Mouse (Mus musculus) adrenal gland, adult 18-20 months (tissue): ENCODE data around the gene Med8. TPM values are rescaled to one million over a fixed set of nuclear protein-coding genes. Genes with fewer than 3 reads are reported as not detected.

Experiments
- DNase-seq, 2 experiments: peaks; one replicate each; pipeline ENCODE4 v3.0.0; 2021 to 2022; ENCODE audit warnings: low spot score in 2 of 2
- long read RNA-seq, 2 experiments: library from polyadenylated mRNA; stranded (forward); transcript quantifications; one replicate each; pipeline ENCODE4 v2.0.0; 2021
- total RNA-seq, 2 experiments: library from RNA; stranded (reverse); gene quantifications; 1 replicate in 1 of 2; 2 replicates in 1 of 2; pipeline ENCODE4 v1.2.3; 2021

Gene Med8
- total RNA-seq = 10 to 100 TPM; 62.3 to 68.5 TPM
- long read RNA-seq, experiment 1, transcript Med8-201 (7 exons, 1,145 nt) = major isoform, 13 of 18 reads
- long read RNA-seq, experiment 1, partial matches to known transcripts = 1 of 18 reads
- long read RNA-seq, experiment 1, other reads (novel, unspliced or antisense) = 2 of 18 reads
- long read RNA-seq, experiment 2, transcript Med8-201 (7 exons, 1,145 nt) = major isoform, 41 of 69 reads
- long read RNA-seq, experiment 2, partial matches to known transcripts = 11 of 69 reads
- long read RNA-seq, experiment 2, other reads (novel, unspliced or antisense) = 12 of 69 reads

DNA sequence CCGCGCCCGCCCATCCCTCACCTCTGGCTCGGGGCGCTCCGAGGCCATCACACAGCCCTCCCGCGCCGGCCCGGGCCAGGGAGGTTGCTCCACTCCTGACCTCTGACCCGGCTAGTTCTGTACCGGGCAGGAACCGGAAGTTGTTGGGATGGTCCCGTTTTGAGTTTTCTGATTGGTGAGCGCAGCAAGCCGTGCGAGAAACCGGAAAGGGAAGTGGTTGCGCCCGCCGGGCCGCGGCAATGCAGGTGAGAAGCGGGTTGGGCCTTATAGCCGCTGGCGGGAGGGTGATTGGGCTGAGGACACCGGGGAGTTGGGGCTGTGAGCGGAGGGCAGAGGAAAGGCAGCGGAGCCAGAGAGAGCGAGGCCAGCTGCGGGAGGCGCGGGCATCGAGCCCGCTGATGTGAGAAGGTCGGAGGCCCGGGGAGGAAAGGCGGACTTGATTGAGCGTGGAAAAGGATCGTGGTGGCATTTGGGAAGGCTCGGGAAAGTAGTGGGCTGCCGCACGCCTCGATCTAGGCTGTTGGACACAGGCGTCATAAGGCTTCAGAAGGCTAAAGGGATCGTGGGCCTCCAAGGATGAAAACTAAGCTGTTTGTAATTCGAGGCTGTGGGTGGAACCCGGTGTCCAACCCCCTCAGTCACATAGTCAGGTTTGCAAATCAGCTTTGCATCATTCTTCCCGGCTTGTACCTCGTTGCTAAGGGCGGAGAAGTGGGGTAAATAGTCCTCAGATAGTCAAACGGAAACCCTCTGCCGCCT, at the start of gene Med8, which contains the start of gene Szt2:
Gene Med8 (plus strand): TSS at position 196 of the 759 bp plus-strand sequence.
Gene Szt2 (minus strand): TSS at position 132 of the 759 bp plus-strand sequence.
- peak; percentile 82 to 86 for DNase-seq

DNA sequence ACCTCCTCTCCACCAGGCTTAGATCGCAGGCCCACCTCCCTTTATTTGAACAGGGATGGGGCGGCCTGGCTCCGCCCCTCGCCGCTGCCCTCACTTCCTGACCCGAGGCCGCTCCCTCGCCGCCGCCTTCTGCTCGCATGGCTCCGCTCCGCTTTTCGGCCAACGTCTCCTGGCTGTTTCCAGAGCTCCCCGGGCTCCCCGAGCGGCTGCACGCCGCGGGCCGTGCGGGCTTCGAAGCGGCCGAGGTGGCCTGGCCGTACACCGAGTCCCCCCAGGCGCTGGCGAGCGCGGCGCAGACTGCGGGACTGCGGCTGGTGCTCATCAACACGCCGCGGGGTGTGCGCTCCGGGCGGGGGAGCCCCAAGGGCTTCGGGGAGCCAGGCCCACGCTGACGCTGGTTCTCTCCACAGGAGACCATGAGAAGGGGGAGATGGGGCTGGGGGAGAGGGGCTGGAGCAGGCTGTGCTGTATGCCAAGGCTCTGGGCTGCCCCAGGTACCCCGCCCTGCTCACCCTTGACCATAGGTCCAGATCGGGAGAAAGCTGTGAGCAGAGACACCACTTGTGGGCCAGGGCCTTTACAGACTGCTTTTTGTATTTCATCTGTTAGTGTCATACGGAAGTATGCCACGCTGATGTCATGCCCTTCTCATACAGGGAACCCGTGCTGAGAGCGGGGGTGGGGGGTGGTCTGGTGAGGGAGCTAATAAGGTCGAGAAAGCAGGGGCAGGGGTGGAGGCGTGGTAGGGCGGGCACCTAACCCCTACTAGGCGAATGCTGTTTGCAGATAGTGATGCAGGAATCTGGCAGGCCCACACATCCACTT, 49.0 kb upstream of the Med8 start:
- DNase-seq = peak; percentile 75 to 77

DNA sequence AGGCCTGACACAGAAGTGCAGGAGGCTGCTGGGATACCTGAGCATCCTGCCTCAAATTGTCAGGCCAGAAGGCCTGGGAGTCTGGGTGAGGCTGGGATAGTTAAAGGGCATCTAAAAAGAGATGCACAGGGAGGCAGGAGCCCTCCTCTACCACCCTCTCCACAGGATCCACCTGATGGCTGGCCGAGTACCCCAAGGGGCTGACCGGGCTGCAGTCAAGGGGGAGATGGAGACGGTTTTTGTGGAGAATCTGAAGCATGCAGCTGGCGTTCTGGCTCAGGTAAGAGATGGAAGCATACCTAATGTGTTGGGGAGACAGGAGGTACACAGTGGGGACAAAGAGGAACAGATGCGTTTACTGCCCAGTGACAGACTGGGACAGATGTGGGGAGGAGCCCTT, 47.7 kb upstream of the Med8 start:
- no peak for DNase-seq

DNA sequence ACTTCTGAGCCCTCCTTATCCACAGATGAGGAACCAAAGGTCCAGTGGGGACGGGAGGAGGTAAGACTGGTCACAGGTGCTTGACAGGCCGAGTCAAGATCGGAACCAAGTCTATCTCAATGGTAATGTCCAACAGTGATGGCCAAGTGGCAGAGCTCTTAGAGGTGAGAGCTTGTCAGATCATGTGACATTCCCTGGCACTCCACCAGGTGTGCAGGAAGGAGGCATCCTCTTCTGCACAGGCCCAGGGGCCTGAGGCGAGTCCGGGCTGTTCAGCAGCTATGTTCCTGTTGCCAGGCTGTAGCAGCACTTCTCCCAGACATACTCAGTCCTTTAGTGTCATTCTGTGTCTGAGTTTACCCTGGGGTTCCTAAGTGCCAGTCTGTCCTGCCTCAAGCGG, 46.3 kb upstream of the Med8 start:
- no peak for DNase-seq

DNA sequence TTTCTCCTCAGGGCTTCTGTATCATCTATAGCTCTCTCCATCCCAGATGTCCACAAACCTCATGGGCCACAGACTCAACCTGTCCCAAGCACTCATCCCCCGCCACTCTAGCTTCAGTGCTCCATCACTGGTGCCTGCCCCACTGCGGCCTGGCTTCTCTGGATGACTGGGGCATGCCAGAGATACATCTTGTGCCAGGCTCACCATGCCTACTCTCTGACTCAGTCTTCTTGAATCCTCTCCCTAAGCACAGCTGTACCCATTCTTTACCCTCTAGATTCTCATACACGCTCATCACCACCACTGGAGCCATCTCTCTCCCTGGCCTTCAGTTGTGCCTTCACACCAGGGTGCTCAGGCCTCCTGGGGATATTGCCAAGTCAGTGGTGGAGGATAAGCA, 45.2 kb upstream of the Med8 start:
- DNase-seq = no peak

DNA sequence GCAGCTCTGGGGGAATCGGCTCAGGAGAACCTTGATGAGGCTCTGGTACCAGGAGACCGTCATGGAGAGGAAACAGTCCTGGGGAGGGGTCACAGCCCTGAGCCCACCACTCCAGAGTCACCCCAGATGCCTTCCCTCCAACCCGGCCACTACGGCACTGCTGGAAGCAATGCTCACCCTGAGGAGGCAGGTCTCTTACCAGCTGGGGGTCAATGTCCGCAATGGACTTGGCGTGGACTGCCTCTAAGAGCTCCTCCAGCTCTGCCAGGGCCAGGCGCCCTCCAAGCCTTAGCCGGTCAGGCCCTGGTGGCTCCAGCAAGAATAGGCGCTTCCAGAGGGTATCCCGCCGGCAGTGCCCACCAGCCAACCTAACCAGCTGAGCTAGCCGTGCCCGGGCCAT, 44.5 kb upstream of the Med8 start:
- DNase-seq = no peak

DNA sequence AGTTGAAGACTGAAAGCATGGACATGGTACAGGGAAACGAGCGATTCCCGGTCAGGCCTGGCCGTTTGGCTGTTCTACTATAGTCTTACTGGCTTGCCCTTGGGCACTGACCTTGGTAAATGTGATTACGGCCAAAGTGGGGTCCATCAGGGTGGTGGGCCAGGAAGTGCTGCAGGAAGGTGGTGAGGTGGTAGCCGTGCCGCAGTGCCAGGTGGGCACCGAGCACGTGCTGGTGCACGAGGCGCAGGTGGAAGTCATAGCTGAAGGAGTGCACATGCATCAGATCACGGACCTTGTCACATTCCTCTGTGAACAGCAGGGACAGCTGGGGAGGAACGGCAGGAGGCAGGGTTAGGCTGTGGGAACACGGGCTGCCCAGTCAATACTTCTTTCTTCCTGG, 43.1 kb upstream of the Med8 start:
- DNase-seq = no peak

DNA sequence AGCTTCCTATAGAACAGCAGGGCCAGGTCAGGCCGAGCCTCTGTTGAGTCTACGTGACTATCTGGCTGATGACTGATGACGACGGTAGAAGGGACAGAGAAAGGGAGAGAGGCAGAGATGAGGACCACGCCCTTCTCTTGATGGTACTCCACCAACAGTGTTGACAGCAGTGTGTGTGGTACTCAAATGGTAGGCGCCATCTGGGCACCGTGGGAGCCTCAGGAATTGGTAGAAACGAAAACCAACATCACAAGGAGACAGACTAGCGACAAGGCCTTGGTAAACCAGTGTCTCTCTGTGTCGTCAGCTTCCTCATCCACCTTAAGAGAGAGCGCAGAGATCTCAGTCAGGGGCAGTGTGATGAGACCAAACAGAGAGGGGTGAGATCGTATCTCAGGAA, 41.6 kb upstream of the Med8 start:
- DNase-seq = no peak

DNA sequence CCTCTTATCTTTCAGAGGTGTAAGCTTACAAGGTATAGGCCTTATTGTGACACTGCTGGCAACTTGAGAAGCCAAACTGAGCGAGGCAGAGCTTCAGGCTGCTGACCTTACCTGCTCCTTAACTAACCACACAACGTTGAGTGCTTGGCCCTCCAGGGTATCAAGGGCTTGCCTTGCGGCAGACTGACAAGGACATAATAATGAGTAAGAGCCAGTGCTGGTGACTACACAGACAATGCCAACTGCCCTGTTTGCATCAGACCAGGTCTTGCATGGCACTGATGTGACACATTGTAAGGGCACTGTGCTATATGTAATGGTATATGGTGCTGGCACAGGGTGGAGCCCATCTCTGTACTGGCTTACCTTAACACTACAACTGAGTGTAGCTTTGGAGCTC, 40.5 kb upstream of the Med8 start:
- DNase-seq = no peak

DNA sequence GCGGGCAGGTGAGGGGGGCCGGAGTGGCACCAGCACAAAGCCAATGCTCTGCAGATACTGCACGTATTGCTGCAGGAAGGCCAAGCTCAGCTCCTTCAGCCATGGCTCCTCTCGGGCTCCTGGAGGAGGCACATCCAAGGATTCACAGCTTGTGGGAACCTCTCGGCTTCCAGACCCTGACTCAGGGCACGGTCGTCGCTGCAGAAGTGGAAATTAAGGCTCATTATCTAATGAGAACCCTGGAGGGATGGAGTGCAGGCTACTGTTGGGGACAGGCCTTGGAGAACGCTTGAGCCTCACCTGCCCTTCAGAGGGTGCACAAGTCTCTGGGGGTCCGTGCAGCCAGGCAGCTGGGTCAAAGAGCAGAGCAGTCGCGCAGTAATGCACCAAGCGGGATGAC, 37.3 kb upstream of the Med8 start:
- DNase-seq = no peak

DNA sequence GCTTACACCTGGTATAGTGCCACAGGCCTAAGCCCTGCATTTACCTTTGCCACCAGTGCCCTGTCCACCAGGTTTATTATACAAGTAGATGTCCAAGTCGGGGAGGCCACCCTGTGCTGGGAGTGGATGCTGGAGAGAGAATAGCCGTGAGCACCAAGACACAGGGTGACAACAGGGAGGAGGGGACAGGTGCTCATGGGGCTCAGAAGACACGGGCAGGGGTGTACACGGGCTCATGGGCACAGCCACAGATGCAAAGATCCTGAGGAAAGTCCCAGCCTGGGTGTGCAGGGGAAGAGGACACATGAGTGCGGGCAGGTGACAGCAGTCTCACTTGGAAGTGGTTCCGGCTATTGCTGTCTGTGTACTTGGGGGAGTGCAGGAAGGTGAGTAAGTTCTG, 33.1 kb upstream of the Med8 start:
- no peak for DNase-seq

DNA sequence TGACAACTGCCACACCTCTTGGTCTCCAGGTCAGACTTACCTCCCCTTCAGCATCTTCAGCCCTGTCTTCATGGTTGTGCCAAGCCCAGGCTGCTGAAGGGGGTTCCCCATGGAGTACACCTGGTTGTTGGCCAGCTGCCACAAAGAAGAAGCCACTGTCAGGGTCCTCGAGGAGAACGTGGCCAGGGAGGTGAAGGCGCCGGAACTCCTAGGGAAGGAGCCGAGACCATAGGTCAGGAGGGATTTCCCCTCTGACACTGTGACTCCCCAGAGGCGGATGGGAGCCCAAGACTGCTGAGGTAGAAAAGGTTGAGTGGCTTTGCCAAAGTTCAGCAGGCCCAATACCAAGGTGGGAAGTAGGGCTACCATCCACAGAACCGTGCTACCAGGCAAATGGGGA, 25.9 kb upstream of the Med8 start:
- no peak for DNase-seq

DNA sequence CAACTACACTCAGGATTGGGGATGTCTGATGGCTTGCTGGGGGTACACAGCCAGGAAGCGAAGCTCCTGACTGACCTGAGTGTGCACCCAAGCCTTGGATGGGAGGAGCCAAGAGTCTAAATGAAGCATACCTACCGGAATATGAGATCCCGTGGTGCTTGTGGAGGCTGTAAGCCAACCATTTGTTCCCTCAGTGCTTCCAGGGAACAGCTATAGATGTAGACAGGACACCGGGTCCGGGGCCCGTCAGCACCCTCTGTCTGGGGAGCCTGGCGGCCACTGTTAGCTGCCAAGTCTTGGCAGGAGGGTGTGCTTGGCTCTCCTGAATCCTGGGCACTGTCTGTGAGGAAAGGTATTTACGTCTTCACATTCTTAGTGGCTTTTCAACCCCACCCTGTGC, 21.8 kb upstream of the Med8 start:
- DNase-seq = no peak

DNA sequence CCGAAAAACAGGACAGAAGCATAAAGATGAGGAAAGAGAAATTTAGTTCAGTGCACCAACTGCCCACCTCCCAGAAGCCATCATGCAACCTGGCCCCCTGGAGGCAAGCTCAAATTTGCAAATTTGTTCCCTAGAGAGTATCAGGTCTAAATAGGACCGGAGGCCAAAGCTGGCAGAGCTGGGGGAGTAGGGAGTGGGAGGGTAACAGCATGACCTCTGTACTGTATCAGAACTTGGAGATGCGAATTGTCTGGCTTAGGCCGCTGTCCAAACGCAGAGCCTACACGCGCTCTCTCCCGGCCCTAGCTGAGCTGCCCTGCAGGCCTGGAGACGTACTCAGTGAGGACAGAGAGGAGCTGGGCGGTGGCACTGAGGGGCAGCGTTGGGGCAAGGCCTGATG, 19.0 kb upstream of the Med8 start:
- no peak for DNase-seq

DNA sequence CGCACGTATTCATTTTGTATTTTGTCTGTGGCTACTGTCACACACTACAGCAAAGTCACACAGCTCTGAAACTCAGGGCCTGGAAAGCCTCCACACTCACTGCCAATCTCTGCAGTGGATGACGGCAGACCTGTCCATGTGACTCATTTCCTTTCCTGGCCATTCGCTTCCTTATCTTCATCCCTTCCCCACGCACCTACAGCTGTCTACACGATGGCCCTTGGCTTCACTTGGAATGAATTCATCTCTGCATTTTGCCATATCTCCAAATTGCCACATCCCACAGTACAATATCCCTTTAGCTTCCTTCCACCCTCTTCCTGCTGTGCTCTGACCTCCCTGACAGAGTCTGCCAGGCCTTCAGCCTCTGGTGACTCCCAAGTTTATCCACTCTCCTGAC, 14.6 kb upstream of the Med8 start:
- no peak for DNase-seq

DNA sequence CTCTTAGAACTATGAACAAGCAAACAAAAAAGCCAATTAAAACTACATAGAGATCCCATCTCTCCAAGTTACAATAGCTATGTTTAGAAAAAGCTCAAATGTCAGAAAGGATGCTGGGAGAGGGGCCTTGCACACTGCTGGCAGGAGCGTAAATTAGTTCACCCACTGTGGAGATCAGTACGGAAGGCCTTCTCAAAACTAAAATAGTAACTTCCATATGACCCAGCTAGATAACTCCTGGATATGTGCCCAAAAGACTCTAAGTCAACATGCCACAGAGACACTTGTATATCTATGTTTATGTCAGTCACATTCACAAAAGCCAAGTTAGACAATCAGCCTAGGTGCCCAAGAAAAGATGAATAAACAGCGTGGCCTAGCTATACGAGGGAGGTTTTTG, 13.8 kb upstream of the Med8 start:
- DNase-seq = no peak

DNA sequence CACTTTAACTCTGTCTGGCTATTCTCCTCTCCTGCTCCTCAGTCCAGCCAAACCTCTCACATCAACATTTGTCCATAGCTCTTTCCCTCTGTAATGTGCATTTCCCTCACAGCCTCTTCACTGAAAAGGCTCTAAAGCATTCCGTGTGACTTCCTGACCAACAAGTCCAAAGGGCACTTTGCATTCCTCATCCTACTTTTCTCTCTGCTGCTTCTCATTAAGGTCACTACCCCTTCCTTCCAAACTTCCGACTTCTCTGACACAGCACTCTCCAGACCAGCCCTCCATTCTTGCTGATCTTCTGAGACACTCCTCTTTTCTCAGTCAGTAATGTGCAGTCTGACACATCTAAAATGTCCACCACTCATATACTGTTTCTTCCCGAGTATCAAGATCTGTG, 12.7 kb upstream of the Med8 start:
- DNase-seq = no peak

DNA sequence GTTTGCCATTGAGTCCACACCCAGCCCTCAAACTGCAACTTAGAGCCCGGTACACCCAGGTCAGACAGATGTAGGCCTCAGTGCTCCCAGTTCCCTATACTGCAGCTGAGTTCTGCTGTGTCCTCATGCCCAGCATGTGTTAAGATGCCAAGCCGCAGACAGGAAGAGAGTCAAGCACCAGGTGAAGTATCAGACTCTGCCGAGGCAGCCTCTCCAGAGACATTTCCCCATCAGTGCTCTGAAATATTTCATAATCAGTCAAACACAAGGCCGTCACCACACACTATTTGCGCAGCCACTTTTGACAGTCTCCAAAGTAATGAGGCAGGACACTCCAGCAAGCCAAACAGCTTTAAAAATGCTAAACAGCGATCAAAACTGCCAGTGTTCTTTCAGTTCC, 10.7 kb upstream of the Med8 start:
- no peak for DNase-seq

DNA sequence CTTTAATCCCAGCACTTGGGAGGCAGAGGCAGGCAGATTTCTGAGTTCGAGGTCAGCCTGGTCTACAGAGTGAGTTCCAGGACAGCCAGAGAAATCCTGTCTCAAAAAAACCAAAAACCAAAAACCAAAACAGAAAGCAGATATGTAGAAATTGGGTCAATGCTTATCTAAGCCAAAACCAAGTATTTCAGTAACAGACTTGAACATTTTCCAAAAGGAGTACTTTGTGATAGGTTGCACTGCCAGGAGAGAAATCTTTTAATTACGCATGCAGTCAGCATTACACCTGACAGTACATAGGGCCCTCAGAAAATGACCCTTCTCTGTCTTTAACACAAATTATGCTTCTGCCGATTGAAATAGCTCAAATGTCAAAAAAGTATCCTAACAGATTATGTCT, 7.7 kb upstream of the Med8 start:
- DNase-seq = no peak

DNA sequence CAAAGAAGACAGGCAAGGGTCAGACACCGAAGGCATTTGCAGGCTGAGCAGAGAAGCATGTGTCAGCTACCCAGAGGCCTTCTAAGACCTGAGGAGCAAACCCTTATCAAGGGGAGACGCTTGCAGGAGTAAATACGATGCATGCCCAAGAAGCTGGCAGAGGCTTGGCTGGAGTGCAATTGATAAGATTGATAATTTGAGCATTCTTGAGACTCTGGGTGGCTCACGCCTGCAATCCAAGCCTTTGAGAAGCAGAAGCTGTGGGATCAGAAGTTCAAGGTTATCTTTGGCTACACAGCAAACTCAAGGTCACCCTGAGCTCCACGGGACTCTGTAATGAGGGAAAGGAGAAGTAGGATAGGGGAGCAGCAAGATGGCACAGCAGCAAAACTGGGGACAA, 7.2 kb upstream of the Med8 start:
- DNase-seq = peak in 1 of 2 experiments; percentile 16

DNA sequence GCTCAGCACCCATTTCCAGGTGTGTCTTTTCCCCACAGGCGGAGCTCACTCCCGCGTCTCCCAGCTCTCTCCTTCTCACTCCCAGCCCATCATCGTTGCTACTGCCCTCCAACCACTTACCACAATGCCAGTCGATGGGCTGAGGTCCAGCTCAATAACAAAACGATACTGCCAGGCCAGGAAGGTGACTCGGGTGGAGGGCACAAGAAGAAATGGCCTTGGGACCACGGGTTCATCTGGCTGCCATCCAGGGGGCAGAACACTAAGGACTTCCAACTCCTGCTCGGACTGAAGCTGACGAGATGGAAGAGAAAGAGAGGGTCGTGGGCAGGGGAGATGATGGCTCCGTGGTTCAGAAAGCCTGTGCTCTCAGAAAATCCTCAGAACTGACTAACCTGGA, 6.4 kb upstream of the Med8 start:
- DNase-seq = no peak

DNA sequence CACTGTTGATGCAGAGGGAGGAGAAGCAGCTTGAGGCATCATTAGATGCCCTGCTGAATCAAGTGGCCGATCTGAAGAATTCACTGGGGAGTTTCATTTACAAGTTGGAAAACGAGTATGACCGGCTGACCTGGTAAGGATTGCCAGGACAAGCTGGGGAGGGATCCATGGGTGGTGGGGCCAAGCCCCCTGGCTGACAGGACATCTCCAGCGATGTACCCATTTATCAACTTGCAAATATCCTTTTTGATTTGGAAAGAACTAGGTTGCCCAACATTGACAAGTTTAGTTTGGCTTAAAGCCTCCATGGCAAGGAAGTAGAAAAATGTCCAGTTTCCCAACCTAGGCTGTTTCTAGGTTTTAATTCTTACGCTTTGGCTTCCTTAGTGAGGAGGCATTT, 1.7 kb downstream of the Med8 start:
- DNase-seq = no peak
